Mouse (Mus musculus) hindbrain, embryonic 11.5 days (tissue): ENCODE results near the gene Slc10a2. TPM values are rescaled to one million over a fixed set of nuclear protein-coding genes. Genes with fewer than 3 reads are reported as not detected.

ENCODE experiments used
- ATAC-seq: fragments of 200-750 bp; cut with Nextera tagmentation; 2 replicates; pipeline ENCODE4 v1.8.0; 2017; ENCODE audit warnings: mild to moderate bottlenecking, moderate TSS enrichment, moderate library complexity; ENCODE audit not compliant: low FRiP score
- DNase-seq: peaks from one replicate; pipeline ENCODE4 v3.0.0-alpha.2; 2015; ENCODE audit warnings: low spot score
- H3K27ac ChIP-seq: fragments of 300-500 bp; sonication (generic); 2 replicates; pipeline ENCODE4 v1.5.1; 2014; ENCODE audit warnings: mild to moderate bottlenecking, low read depth, low read length
- H3K27me3 ChIP-seq: fragments of 300-500 bp; sonication (generic); 2 replicates; pipeline ENCODE4 v1.6.1; 2014; ENCODE audit warnings: mild to moderate bottlenecking, low read length, moderate library complexity, mixed read lengths; ENCODE audit not compliant: control insufficient read depth, insufficient read depth
- H3K36me3 ChIP-seq: fragments of 300-500 bp; sonication (generic); 2 replicates; pipeline ENCODE4 v1.6.1; 2014; ENCODE audit warnings: mild to moderate bottlenecking, low read length, moderate library complexity, mixed read lengths; ENCODE audit not compliant: control insufficient read depth, insufficient read depth
- H3K4me1 ChIP-seq: fragments of 300-500 bp; sonication (generic); replicated peaks from 2 replicates; pipeline ENCODE4 v1.6.1; 2014; ENCODE audit warnings: low read length, mixed read lengths; ENCODE audit not compliant: control insufficient read depth, insufficient read depth
- H3K4me2 ChIP-seq: fragments of 300-500 bp; sonication (generic); replicated peaks from 2 replicates; pipeline ENCODE4 v1.6.1; 2014; ENCODE audit warnings: mild to moderate bottlenecking, low read depth, low read length
- H3K4me3 ChIP-seq: fragments of 300-500 bp; sonication (generic); 2 replicates; pipeline ENCODE4 v1.5.1; 2014; ENCODE audit warnings: low read depth, low read length
- H3K9ac ChIP-seq: fragments of 300-500 bp; sonication (generic); 2 replicates; pipeline ENCODE4 v1.6.1; 2014; ENCODE audit warnings: low read depth, low read length
- H3K9me3 ChIP-seq: fragments of 300-500 bp; sonication (generic); 2 replicates; pipeline ENCODE4 v1.6.1; 2016; ENCODE audit warnings: low read length; ENCODE audit not compliant: control insufficient read depth
- WGBS: fragments of 180-500 bp; shearing (Covaris S2); extraction: QIAGEN DNeasy Blood & Tissue Kit; methylation state at CpG from one replicate; pipeline ENCODE4 v1.1.7; 2014; 5-methylcytosine and 5-hydroxymethylcytosine counted together
- polyA plus RNA-seq: library from polyadenylated mRNA; unstranded; fragments of >200 nt; fragmentation: Nextera tagmentation; extraction: Ambion mirVana; gene quantifications from 2 replicates; pipeline ENCODE4 v1.2.1, GENCODE M21; 2014

The Slc10a2 gene
- polyA plus RNA-seq, 1 experiment from 2014 or later, result not detected

GRCm38 (mm10) chr8:5038811-5039561 is 66.2 kb downstream of the Slc10a2 start:
- no peak overlapping the region for H3K27ac ChIP-seq
- H3K9ac ChIP-seq, result no peak overlapping the region
- H3K27me3 ChIP-seq, result no peaks in the 10 kb centered on the region
- 86% methylated on average over 4 of the region's 4 CpGs for WGBS
- no peaks in the 10 kb centered on the region for H3K36me3 ChIP-seq
- H3K4me2 ChIP-seq, result no peak overlapping the region
- ATAC-seq (no peak), DNase-seq (no peak)
- H3K4me1 ChIP-seq, result no peaks in the 10 kb centered on the region
- no peaks in the 10 kb centered on the region for H3K9me3 ChIP-seq
- no peak overlapping the region for H3K4me3 ChIP-seq
